Mouse (Mus musculus): Measurements from ENCODE around the gene Pam.

- no peak for TF ChIP-seq CTCF (IDR thresholded peaks at IDR 0.05; ENCODE audit: low read depth, low read length)
- no peak for TF ChIP-seq POLR2A (IDR thresholded peaks at IDR 0.05; ENCODE audit: borderline replicate concordance, low read depth, low read length)
Measured at GRCm38 (mm10) chr1:98002561-98003425, 92.7 kb downstream of the Pam start.
